Mouse (Mus musculus): ENCODE data around the gene Rhox4e. TPM values are rescaled to one million over a fixed set of nuclear protein-coding genes. Genes with fewer than 3 reads are reported as not detected.

Rhox4e gene
- polyA plus RNA-seq, 1 experiment from 2014 or later: not detected

Other genes with a start within 250 kb of the Rhox4e start
- gene Rhox3a2, start 177.4 kb upstream of the Rhox4e start, polyA plus RNA-seq (2015; fragmentation: Nextera tagmentation; extraction: Ambion mirVana): not detected in 2 replicates
- gene Rhox4a2, start 166.6 kb upstream of the Rhox4e start, polyA plus RNA-seq (2015; fragmentation: Nextera tagmentation; extraction: Ambion mirVana): not detected in 2 replicates
- not detected in 2 replicates for gene Rhox2b, start 145.3 kb upstream of the Rhox4e start, polyA plus RNA-seq (2015; fragmentation: Nextera tagmentation; extraction: Ambion mirVana)
- not detected in 2 replicates for gene Rhox4b, start 124.9 kb upstream of the Rhox4e start, polyA plus RNA-seq (2015; fragmentation: Nextera tagmentation; extraction: Ambion mirVana)
- not detected in 2 replicates for gene Rhox2c, start 103.7 kb upstream of the Rhox4e start, polyA plus RNA-seq (2015; fragmentation: Nextera tagmentation; extraction: Ambion mirVana)
- not detected in 2 replicates for gene Rhox3c, start 98.8 kb upstream of the Rhox4e start, polyA plus RNA-seq (2015; fragmentation: Nextera tagmentation; extraction: Ambion mirVana)
- not detected in 2 replicates for gene Rhox4c, start 77.1 kb upstream of the Rhox4e start, polyA plus RNA-seq (2015; fragmentation: Nextera tagmentation; extraction: Ambion mirVana)
- gene Rhox2d, start 64.0 kb upstream of the Rhox4e start, polyA plus RNA-seq (2015; fragmentation: Nextera tagmentation; extraction: Ambion mirVana): not detected in 2 replicates
- gene Rhox4d, start 43.1 kb upstream of the Rhox4e start, polyA plus RNA-seq (2015; fragmentation: Nextera tagmentation; extraction: Ambion mirVana): not detected in 2 replicates
- not detected in 2 replicates for gene Rhox2e, start 27.0 kb upstream of the Rhox4e start, polyA plus RNA-seq (2015; fragmentation: Nextera tagmentation; extraction: Ambion mirVana)
- gene Rhox3e, start 15.4 kb upstream of the Rhox4e start, polyA plus RNA-seq (2015; fragmentation: Nextera tagmentation; extraction: Ambion mirVana): not detected in 2 replicates
- gene Rhox2f, start 14.0 kb downstream of the Rhox4e start, polyA plus RNA-seq (2015; fragmentation: Nextera tagmentation; extraction: Ambion mirVana): not detected in 2 replicates
- not detected in 2 replicates for gene Rhox3f, start 23.6 kb downstream of the Rhox4e start, polyA plus RNA-seq (2015; fragmentation: Nextera tagmentation; extraction: Ambion mirVana)
- gene Rhox4f, start 50.3 kb downstream of the Rhox4e start, polyA plus RNA-seq (2015; fragmentation: Nextera tagmentation; extraction: Ambion mirVana): not detected in 2 replicates
- gene Rhox3g, start 71.2 kb downstream of the Rhox4e start, polyA plus RNA-seq (2015; fragmentation: Nextera tagmentation; extraction: Ambion mirVana): not detected in 2 replicates
- gene Rhox2g, start 86.1 kb downstream of the Rhox4e start, polyA plus RNA-seq (2015; fragmentation: Nextera tagmentation; extraction: Ambion mirVana): not detected in 2 replicates
- not detected in 2 replicates for gene Rhox4g, start 93.9 kb downstream of the Rhox4e start, polyA plus RNA-seq (2015; fragmentation: Nextera tagmentation; extraction: Ambion mirVana)
- not detected in 2 replicates for gene Rhox3h, start 111.4 kb downstream of the Rhox4e start, polyA plus RNA-seq (2015; fragmentation: Nextera tagmentation; extraction: Ambion mirVana)
- gene Rhox2h, start 115.9 kb downstream of the Rhox4e start, polyA plus RNA-seq (2015; fragmentation: Nextera tagmentation; extraction: Ambion mirVana): not detected in 2 replicates
- 1.1 and 1.5 TPM in 2 replicates for gene Rhox5, start 247.4 kb downstream of the Rhox4e start, polyA plus RNA-seq (2015; fragmentation: Nextera tagmentation; extraction: Ambion mirVana)

All from lung, postnatal 0 days (tissue).